Mouse (Mus musculus) G1E (cell line): ENCODE results near the gene Vangl2.

Experiments
- CTCF ChIP-seq: IDR thresholded peaks from 2 replicates; pipeline ENCODE4 v1.5.1; 2012; ENCODE audit warnings: low read depth, low read length, inconsistent platforms, mixed read lengths
- GATA1 ChIP-seq: IDR thresholded peaks from 2 replicates; pipeline ENCODE4 v1.6.1; 2012; ENCODE audit warnings: borderline replicate concordance, low read length, inconsistent platforms, mixed read lengths
- TAL1 ChIP-seq: conservative IDR thresholded peaks from 2 replicates; pipeline ENCODE4 v1.6.1; 2012; ENCODE audit warnings: low read depth, low read length, inconsistent platforms, mixed read lengths

DNA sequence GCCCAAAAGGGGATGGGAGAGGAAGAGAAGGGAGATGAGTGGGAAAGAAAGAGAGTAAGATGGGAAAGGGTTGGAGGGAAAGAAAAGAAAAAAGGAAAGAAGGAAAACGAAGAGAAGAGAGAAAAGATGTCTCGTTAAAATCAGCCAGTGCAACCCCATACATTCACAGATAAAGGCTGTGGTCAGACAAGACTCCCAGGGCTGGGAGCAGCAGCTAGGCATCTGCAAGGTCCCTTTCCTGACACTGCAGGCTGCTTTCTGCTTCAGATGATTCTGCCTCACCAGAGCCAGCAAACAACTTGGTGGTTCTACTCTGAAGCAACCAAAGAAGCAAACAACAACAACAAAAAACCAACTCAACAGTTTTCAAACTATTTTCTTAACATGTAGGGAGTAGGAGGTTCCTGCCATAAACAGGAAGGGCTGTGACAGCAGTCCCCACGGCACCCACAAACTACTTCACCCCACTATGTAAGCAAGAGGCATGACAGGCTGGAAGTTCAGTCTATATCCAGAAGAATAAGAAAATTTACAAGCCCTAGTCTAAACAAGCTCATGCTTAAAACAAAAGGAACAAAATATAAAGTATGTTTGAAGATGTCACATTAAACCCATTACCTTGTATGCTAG lies 44.8 kb downstream of the Vangl2 start:
- no peak for TF ChIP-seq CTCF
- TF ChIP-seq TAL1: no peak
- TF ChIP-seq GATA1: no peak
